Mouse (Mus musculus): ENCODE results near the gene Mdc1.

Gene Mdc1

DNA sequence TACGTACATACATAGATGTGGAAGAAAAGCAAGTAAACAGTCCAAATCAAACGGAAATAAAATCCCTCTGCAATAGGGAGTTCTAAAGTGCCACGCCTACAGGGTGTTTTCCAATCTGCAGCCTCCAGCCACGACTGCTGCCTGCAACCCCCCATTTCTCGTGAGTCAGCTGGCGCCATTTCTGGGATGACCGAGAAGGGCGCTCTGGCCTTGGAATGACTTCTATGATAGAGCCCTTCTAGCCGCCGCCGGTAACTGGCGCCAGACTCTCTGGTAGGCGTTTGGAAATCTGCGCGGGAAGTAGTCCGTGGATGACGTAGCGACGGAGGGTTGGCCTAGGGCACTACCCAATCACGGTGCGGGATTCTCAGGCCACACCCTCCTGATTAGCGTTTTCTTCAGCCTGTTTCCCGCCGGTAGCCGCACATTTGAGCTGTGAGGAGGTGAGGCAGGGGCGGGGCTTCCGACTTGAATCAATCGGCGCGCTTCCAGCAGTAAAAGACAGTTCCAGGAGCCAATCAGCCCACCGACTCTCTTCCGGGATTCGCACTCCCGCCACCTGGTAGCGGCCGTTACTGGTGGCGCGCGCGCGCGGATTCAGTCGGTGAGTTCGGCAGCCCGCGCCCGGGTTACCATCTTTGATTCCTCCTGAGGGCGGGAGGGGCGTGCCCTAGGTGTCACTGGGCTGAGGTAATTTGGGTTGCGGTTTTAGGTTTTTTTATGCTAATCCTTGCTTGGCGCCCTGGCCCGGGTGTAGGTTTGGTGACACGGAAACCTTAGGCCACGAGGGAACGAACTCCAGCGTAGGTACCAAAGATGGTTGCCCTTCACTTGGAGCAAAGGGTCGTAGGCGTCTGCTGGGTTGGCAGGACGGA lies at the start of gene Mdc1:
TSS of gene Mdc1 (plus strand) at position 440 of the 875 bp plus-strand sequence.
- DNase-seq = peak; percentile 99 to 100

DNA sequence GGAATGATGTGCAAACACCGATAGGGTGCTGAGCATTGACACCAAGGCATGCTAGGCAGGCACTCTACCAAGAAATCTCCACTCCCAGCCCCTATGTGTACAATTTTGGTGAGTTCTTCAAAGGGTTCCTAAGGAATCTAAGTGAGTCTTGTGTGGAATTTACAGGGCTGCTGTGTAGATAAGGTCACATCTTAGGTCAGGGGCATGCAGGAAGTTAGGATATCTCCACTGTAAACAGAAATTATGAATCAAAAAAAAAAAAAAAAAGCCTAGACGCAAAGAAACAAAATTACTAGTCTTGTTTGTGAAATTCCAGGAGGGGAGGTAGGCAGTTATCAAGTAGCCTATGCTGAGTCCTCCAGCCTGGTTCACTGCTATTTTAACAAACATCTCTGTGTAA lies 48.5 kb upstream of the Mdc1 start:
- no peak for DNase-seq

DNA sequence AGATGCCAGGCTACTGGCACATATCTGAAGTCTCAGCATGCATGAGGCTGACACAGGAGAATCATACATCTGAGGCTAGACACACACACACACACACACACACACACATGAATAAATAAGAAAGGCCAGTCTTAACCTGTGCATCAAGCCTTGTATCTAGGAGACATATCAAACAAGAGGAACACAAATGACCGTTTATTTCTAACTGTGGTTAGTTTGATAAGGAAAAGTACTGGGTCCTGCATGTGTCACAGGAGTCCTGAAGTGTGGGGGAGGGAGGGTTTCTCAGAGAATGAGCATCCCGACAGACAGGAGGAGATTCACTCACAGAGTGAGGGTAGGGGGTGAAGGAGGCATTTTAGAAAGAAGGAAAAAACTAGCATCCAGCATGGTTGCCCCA lies 46.2 kb upstream of the Mdc1 start:
- no peak for DNase-seq

DNA sequence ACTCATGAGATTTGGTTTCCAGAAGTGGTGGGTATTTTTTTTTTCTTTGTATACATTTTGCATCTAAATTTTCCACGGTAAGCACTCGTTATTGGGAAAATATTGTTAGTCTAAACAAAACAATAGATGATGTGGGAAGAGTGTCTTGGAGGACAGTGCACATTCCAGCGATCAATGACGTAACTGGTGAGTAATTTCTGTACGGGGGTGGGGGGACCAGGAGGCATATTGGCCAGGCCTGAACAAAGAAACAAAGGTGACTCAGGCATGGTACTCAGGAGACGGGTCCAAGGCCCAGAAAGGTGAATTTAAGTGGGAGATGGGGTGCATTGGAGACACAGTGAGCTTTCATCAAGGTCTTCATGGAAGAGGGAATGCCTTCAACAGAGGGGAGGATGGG lies 45.7 kb upstream of the Mdc1 start:
- no peak for DNase-seq

DNA sequence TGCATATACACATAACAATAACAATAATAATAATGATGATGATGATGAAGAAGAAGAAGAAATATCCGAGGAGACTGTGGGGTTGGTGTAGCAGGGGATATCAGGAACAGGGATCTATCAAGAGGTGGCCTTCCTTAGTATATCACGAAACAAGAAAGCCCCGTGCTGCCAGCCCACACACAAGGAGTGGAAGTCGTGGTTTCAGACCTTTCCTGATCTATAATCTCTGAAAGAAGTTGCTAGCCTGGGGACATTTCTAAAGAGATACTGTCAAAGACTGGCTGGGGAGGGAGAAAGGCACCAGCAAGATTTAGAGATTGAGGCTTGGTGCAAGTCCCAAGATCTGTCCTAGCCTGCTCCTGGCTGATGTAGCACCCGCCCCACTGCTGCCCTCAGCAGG lies 44.5 kb upstream of the Mdc1 start:
- DNase-seq = no peak

DNA sequence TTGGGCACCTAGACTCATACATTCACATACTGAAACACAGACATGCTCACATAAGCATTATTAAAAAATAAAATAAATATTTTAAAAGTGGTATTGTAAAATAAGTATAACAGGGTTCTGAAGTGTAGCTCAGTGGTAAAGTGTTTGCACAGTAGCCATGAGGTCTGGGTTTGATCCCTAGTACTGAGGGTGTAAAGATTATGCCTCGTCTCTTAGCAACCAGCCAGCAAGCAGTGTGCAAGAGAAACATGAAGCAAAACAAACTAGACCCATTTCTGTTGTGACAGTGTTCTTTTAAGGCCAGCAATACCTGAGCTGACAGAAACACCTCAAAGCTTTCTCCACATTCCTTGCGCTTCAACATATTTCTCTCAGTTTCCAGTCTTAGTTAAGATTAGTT lies 40.4 kb upstream of the Mdc1 start:
- DNase-seq = no peak

DNA sequence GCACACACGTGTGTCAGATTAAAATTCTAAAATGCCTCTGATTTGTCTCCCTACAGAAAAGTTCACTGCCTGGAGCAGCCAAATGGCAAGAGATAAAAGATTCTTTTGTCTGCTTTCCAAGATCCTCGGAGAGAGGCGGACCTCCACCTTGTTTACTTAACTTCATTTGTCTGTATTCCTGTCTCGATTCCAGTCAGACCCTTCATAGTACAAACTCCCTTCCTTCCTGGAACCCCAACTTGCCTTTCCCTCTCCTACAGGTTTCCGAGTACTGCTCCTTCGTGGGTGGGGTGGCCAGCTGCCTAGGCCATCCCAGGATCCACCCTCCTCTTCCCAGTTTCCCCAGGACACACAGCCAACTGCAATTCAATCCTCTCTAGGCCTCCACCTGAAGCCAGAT lies 38.3 kb upstream of the Mdc1 start:
- DNase-seq = peak in 1 of 2 experiments; percentile 49

DNA sequence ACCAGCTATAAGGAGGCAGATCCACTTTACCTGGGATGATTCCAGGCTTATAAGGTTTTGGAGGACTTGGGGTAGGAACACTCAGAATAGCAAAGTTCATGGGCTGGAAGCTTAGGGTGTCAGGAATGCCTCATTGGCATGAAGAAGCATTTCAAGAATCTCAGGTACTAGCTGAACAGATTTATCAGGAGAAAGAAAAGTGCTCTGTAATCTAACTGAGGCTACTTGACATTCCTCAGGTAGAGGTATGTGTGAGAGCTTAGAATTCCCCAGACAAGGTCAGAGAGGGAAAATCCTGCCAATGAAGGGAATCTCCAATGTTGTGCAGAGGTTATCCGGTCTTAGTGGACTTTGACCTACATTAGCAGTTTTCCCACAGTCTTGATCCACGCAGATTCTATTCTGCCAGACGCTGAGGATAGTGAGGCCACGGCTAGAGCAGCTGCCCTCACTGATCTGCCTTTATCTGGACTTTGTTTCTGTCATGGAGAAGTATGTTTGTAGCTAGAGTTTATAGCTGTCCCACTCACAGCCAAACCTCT lies 37.4 kb upstream of the Mdc1 start:
- DNase-seq = peak in 1 of 2 experiments; percentile 44

DNA sequence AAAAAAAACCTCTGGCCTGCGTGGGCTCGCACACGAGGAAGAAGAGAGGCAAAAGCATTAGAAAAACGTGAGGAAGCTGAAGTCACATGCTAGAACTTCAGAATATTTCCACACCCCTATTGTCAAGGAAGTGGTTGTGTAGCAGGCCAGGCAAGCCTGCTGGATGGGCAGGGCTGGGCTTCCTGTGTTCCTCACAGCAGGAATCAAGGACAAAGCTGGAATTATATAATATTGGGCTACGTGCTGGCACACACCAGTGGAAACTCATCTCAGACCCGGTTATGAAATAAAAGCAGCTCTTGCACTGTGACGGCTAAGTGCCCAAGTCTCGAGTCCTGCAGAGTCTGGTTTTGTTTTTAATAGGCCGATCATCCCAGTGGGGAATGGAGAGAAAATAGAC lies 33.2 kb upstream of the Mdc1 start:
- DNase-seq = peak; percentile 68 to 81

DNA sequence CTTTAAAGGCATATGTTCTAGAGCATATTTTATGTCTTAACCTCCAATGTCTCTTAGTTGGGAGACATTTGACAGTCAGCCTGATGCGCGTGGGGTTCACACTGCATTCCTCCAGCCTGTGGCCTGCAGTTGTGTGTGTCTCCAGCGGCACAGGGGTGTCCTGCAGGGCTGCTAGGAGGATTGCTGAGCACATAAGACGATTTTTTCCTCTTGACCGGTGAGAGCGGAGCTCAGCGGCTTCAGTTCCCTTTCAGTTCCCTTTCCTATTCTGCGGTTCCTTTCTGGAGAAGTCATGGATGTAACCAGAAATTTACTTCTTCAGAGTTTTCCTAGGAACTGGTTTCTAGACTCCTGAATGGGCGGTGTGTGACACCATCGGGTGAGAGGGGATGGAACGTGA lies 31.9 kb upstream of the Mdc1 start:
- no peak for DNase-seq

DNA sequence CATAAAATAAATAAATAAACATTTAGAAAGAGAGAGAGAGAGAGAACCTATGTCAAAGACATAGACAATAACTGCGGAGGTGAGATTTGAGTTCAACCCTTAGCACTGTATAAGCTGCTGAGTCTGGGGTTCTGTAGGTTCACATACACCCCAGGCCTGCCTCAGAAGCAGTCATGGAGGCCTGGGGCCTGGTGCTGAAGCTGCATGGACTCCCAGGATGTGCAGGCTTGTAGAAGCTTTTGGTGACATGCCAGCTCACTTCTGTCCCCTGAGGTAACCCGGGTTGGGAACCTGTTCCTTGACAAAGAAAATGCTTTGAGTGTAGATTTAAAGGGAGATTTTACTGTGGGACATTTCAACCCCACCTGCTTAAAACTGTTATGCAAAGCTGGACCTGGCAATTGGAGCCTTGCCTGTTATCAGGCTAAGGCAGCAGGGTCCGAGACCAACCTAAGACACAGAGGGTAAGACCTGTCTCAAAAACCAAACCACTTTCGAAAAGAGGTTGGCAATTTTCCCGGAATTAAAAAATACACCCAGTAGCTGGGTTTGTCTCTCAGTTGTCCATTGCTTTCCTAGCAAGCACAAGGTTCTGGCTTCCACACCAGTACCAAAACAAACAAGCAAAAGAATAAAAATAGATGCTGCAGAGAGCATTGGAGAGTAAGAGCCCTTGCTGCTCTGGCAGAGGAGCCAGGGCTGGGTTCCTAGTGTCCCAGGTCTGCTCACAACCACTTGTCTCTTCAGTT lies 30.2 kb upstream of the Mdc1 start:
- no peak for DNase-seq

DNA sequence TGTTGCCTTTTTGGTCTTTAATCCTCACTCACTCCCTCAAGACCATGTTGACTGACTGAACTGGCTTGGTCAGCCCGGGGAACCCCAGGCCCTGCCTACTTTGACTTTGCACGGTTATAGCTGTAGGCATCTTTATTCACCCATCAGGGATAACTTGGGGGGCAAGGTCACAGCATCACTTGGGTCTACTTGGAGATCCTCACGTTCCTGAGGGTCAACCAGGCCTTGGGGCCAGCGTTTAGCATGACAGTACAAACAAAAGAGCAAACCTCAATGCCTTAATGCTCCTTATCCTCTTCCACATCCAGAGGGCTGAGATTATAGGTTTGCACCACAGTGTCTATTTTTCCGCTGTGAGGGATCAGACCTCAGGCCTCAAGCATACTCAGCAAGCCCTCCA lies 29.0 kb upstream of the Mdc1 start:
- DNase-seq = no peak

DNA sequence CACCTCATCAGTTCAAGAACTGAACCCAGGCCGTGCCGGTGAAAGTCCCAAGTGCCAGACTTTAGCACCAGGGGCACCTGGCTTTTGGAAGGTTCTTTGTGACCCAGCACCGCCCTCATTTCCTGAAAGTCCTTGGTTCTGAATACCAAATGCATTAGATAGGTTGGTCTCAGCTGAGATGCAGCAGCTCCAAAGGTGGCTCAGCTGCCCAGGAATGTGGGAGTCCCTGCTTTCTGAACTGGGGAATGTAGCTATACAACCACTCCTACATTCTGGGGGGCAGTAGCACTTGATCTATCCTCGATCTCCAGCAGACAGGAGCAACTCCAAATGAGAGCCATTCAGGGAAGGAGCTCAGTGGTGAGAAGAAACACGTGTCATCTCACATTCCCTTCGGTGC lies 28.6 kb upstream of the Mdc1 start:
- DNase-seq = peak in 1 of 2 experiments; percentile 53

DNA sequence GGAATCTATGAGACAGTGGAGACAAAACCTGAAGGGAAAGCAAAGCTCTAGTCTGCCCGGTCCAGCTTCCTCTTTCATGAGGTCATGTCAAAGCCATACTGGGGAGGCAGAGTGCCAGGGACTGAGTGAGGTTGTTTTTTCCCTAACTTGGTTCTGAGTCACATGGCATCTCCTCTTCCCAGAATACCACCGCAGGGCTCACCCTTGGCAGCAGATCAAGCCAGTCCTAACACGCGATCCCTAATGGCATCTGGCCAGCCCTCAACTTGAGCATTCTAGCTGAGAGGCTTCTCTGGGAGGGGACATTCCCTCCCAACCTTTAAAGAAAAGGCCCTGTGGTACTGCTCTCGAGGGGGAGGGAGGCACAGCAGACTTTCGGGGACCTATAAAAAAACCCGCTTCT lies 28.1 kb upstream of the Mdc1 start:
- peak; percentile 98 to 99 for DNase-seq

DNA sequence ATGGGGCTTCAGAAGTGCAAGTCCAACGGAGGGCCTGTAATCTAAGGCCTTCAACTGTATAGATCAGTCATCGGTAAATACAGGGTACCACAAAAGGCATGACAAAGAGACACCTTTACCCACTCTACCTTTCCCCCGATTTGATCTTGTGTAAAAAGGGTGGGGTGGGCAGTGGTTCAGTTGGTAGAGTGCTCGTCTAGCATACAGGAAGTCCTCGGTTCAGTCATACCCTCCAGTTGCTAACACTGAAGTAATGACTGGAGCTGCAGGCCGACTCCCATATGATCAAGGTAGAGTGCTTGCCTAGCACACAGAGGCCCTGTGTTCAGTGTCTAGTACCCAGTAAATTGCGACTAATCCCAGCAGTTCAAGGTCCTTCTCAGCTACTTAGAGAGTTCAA lies 27.7 kb upstream of the Mdc1 start:
- DNase-seq = no peak

DNA sequence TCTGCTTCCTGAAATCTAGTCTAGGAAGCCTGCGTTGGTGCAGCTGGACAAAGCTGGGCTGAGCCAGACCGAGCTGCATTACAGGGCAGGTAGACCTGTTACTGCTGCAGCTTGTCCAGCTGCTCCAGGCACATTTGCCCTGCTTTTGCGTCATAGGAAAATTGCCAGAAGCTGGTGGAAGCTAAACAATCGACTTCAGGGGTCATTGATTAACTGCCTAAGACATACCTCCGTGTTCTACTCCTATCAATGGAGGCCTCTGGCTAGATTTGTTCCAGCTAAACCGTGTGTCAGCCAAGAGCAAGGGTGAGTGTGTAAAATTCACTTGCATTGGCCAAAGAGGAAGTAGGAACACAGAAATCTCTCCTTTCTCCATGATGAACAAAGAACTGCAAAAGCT lies 26.6 kb upstream of the Mdc1 start:
- peak; percentile 74 to 84 for DNase-seq

DNA sequence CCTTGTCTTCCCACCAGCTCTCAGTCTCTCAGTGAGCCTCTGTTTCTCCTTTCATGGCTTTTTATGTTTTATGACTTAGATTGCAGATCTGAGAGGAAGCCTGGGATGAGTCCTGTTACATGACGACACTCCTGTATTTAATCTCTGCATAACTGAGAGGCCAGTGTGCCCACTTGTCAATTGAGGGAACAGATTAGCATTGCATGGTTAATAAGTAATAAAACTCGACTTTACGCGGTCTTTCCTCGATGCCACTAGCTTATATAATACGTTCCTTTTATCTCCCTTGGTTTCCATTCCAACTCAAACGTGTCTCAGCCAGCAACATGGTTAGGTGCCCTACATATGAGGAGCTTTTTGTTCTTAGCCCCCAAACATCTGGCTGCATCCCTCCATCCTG lies 25.5 kb upstream of the Mdc1 start:
- no peak for DNase-seq

DNA sequence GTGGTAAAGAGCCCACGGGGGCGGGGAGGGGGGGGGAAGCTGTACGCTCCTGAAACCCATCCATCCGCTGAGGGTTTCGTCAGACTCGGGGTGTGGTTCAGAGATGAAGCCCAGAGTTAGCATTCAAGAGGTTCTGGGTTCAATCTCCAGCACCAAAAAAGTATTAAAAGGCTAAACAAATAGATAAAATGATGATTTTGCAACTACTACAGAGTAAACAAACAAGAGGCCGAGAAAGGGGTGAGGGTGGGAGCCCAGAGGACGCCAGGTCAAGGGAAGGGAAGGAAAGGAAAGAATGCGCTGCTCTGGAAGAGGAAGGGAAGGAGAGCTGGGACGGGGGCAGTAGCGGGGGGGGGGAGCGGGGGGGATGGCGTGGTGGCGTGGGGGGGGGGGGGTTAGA lies 24.6 kb upstream of the Mdc1 start:
- peak in 1 of 2 experiments; percentile 59 for DNase-seq

DNA sequence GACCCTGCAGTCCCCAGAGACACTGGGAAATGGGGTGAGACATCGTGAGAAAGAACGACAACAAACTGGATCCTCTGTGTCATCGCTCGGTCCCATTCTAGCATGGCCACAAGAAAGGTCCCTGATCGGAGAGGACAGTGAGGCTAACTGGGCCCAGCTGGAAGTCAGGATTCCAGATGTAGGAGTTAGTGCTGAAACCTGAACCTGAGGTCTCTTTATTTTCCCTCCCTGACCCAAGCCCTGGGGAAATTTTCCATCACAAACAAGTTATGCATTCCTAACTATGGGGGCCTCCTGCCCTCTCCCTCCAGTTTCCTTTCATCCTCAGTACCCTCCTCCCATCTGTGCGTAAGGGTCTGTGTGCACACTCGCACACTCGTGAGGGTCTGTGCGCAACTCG lies 24.1 kb upstream of the Mdc1 start:
- no peak for DNase-seq

DNA sequence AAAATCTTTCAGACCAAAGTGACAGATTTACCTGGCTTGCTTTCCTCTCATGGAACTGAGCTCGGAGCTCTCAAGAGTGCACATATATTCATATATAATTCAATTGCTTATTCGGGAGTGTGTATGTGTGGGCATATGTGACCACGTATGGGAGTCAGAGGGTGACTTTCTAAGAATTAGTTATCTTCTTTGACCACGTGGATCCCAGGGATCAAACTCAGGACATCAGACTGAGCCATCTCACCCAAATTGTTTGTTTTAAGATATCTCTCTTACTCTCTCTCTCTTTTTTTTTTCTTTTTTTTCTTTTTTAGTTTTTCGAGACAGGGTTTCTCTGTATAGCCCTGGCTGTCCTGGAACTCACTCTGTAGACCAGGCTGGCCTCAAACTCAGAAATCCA lies 21.2 kb upstream of the Mdc1 start:
- DNase-seq = no peak

DNA sequence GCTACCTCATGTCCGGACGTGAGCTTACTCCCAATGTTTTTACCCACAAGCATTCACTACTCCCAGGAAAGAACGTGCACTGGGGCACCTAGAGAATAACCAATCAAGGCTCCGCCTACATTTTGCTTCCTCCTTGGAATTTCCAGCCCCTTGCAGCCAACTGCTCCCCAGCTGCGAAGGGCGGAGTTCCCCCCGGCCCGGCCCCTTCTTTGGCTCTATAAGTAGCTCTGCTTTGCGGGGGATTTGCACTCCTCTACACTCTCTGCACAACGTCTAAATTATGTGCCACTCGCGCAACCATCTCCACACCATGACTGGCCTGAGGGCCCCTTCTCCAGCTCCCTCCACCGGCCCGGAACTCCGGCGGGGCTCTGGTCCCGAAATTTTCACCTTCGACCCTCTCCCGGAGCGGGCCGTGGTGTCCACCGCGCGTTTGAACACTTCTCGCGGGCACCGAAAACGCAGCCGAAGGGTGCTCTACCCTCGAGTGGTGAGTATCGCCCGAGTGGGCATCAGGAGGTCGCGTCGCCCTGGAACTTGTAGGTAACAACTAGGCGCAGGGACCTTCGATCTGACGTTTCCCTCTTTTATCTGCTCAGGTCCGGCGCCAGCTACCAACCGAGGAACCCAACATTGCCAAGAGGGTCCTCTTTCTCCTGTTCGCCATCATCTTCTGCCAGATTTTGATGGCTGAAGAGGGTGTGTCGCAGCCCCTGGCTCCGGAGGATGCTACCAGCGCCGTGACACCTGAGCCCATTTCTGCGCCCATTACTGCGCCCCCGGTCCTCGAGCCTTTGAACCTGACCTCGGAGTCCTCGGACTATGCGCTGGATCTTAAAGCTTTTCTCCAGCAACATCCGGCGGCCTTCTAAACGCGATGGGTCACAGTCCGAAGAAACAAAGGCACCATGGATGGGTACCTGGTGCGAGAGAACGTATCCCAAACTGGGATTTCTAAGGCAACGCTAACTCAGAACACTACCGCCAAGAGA lies 19.6 kb upstream of the Mdc1 start, which contains the start of gene Ier3:
TSS of gene Ier3 (plus strand) at position 246 of the 992 bp plus-strand sequence.
- DNase-seq = peak; percentile 93 to 96

DNA sequence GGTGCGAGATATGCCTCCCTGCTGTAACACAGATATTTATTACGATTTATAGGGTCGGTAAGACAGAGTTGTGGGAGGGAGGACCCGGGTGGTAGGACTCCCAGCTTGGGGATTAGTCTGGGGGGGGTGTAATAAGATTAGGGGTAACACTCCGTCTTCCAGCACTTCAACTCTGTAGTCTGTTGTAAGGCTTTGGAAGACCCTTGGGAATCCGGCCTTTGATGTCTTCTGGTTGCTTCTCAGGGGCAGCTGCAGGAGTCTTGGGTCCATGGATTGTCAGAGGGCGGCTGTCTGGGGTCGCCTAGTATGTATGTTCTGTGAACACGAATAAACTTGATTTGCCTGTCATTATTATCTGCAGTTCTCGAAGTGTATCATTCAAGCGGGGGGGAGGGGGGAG lies 18.8 kb upstream of the Mdc1 start:
- DNase-seq = no peak
